Mouse (Mus musculus): ENCODE data around the gene Pln. TPM values are rescaled to one million over a fixed set of nuclear protein-coding genes. Genes with fewer than 3 reads are reported as not detected.

Pln gene
- not detected in 2 replicates for polyA plus RNA-seq (2012; ENCODE audit: insufficient read depth, insufficient read length, low replicate concordance, missing spikeins)

GRCm38 (mm10) chr10:53337162-53337923 lies at the start of gene Pln:
TSS of gene Pln (plus strand) at chr10:53337667.
- no peak for TF ChIP-seq CTCF (IDR thresholded peaks at IDR 0.05; ENCODE audit: insufficient read depth, low read depth, low read length)
- no peak for TF ChIP-seq POLR2A (IDR thresholded peaks at IDR 0.05; ENCODE audit: insufficient read depth, low read depth, low read length)
- WGBS, result 85% methylated on average over 6 of the region's 6 CpGs

GRCm38 (mm10) chr10:53305867-53306266 lies 31.6 kb upstream of the Pln start:
- Histone ChIP-seq H3K27ac (ENCODE audit: insufficient read depth, low read depth, low read length) (no peak overlapping the region), H3K4me3 (ENCODE audit: insufficient read depth, low read depth, low read length) (no peak overlapping the region), H3K4me1 (ENCODE audit: control insufficient read depth, insufficient read depth, low read length) (no peaks in the 10 kb centered on the region)
- WGBS, result 22% methylated on average over 3 of the region's 3 CpGs
- TF ChIP-seq POLR2A (IDR thresholded peaks at IDR 0.05; ENCODE audit: insufficient read depth, low read depth, low read length) (no peak), CTCF (IDR thresholded peaks at IDR 0.05; ENCODE audit: insufficient read depth, low read depth, low read length) (no peak)

More at GRCm38 (mm10) chr10:53337162-53337923, at the start of gene Pln:
- no peak within 1 kb of the TSS for H3K4me3 ChIP-seq (ENCODE audit: insufficient read depth, low read depth, low read length)
- H3K4me1 ChIP-seq (ENCODE audit: control insufficient read depth, insufficient read depth, low read length), result no peaks in the 10 kb centered on the region
- no peak within 1 kb of the TSS for H3K27ac ChIP-seq (ENCODE audit: insufficient read depth, low read depth, low read length)

- TF ChIP-seq POLR2A (IDR thresholded peaks at IDR 0.05; ENCODE audit: insufficient read depth, low read depth, low read length) (no peak), CTCF (IDR thresholded peaks at IDR 0.05; ENCODE audit: insufficient read depth, low read depth, low read length) (no peak)
Measured at GRCm38 (mm10) chr10:53306674-53307073, 30.8 kb upstream of the Pln start.

GRCm38 (mm10) chr10:53323367-53323766 lies 14.1 kb upstream of the Pln start:
- Histone ChIP-seq H3K4me3 (ENCODE audit: insufficient read depth, low read depth, low read length) (no peak overlapping the region), H3K27ac (ENCODE audit: insufficient read depth, low read depth, low read length) (no peak overlapping the region), H3K4me1 (ENCODE audit: control insufficient read depth, insufficient read depth, low read length) (no peaks in the 10 kb centered on the region)
- no peak for TF ChIP-seq POLR2A (IDR thresholded peaks at IDR 0.05; ENCODE audit: insufficient read depth, low read depth, low read length)
- TF ChIP-seq CTCF (IDR thresholded peaks at IDR 0.05; ENCODE audit: insufficient read depth, low read depth, low read length), result no peak

More at GRCm38 (mm10) chr10:53306674-53307073, 30.8 kb upstream of the Pln start:
- Histone ChIP-seq H3K4me1 (ENCODE audit: control insufficient read depth, insufficient read depth, low read length) (no peaks in the 10 kb centered on the region), H3K4me3 (ENCODE audit: insufficient read depth, low read depth, low read length) (no peak overlapping the region), H3K27ac (ENCODE audit: insufficient read depth, low read depth, low read length) (no peak overlapping the region)
- WGBS, result 95% methylated on average over 3 of the region's 3 CpGs

- Histone ChIP-seq H3K4me1 (ENCODE audit: control insufficient read depth, insufficient read depth, low read length) (no peaks in the 10 kb centered on the region), H3K27ac (ENCODE audit: insufficient read depth, low read depth, low read length) (no peak overlapping the region), H3K4me3 (ENCODE audit: insufficient read depth, low read depth, low read length) (no peak overlapping the region)
- 31% methylated on average over 1 of the region's 1 CpGs for WGBS
- TF ChIP-seq POLR2A (IDR thresholded peaks at IDR 0.05; ENCODE audit: insufficient read depth, low read depth, low read length) (no peak), CTCF (IDR thresholded peaks at IDR 0.05; ENCODE audit: insufficient read depth, low read depth, low read length) (no peak)
Measured at GRCm38 (mm10) chr10:53324663-53325062, 12.8 kb upstream of the Pln start.

- TF ChIP-seq CTCF (IDR thresholded peaks at IDR 0.05; ENCODE audit: insufficient read depth, low read depth, low read length) (no peak), POLR2A (IDR thresholded peaks at IDR 0.05; ENCODE audit: insufficient read depth, low read depth, low read length) (no peak)
- Histone ChIP-seq H3K4me1 (ENCODE audit: control insufficient read depth, insufficient read depth, low read length) (no peaks in the 10 kb centered on the region), H3K27ac (ENCODE audit: insufficient read depth, low read depth, low read length) (no peak overlapping the region), H3K4me3 (ENCODE audit: insufficient read depth, low read depth, low read length) (no peak overlapping the region)
Measured at GRCm38 (mm10) chr10:53326367-53326766, 11.1 kb upstream of the Pln start.

GRCm38 (mm10) chr10:53329257-53329656 lies 8.2 kb upstream of the Pln start:
- TF ChIP-seq CTCF (IDR thresholded peaks at IDR 0.05; ENCODE audit: insufficient read depth, low read depth, low read length), result no peak
- no peak for TF ChIP-seq POLR2A (IDR thresholded peaks at IDR 0.05; ENCODE audit: insufficient read depth, low read depth, low read length)
- Histone ChIP-seq H3K4me1 (ENCODE audit: control insufficient read depth, insufficient read depth, low read length) (no peaks in the 10 kb centered on the region), H3K27ac (ENCODE audit: insufficient read depth, low read depth, low read length) (no peak overlapping the region), H3K4me3 (ENCODE audit: insufficient read depth, low read depth, low read length) (no peak overlapping the region)
- 57% methylated on average over 3 of the region's 3 CpGs for WGBS

GRCm38 (mm10) chr10:53332752-53333151 lies 4.7 kb upstream of the Pln start:
- no peak overlapping the region for H3K27ac ChIP-seq (ENCODE audit: insufficient read depth, low read depth, low read length)
- no peaks in the 10 kb centered on the region for H3K4me1 ChIP-seq (ENCODE audit: control insufficient read depth, insufficient read depth, low read length)
- H3K4me3 ChIP-seq (ENCODE audit: insufficient read depth, low read depth, low read length), result no peak overlapping the region
- TF ChIP-seq CTCF (IDR thresholded peaks at IDR 0.05; ENCODE audit: insufficient read depth, low read depth, low read length) (no peak), POLR2A (IDR thresholded peaks at IDR 0.05; ENCODE audit: insufficient read depth, low read depth, low read length) (no peak)
- 67% methylated on average over 2 of the region's 2 CpGs for WGBS

GRCm38 (mm10) chr10:53335266-53335665 lies 2.2 kb upstream of the Pln start:
- Histone ChIP-seq H3K4me1 (ENCODE audit: control insufficient read depth, insufficient read depth, low read length) (no peaks in the 10 kb centered on the region), H3K4me3 (ENCODE audit: insufficient read depth, low read depth, low read length) (no peak overlapping the region), H3K27ac (ENCODE audit: insufficient read depth, low read depth, low read length) (no peak overlapping the region)
- WGBS, result 84% methylated on average over 2 of the region's 2 CpGs
- no peak for TF ChIP-seq POLR2A (IDR thresholded peaks at IDR 0.05; ENCODE audit: insufficient read depth, low read depth, low read length)
- TF ChIP-seq CTCF (IDR thresholded peaks at IDR 0.05; ENCODE audit: insufficient read depth, low read depth, low read length), result no peak

Data from olfactory bulb, adult 2 months (tissue).